Mouse (Mus musculus) liver, postnatal 0 days (tissue): ENCODE measurements around the gene Gm49337. TPM values are rescaled to one million over a fixed set of nuclear protein-coding genes. Genes with fewer than 3 reads are reported as not detected.

Experiments
- ATAC-seq: fragments of 200-750 bp; cut with Nextera tagmentation; 2 replicates; pipeline ENCODE4 v1.8.0; 2017; ENCODE audit warnings: mild to moderate bottlenecking, moderate library complexity
- DNase-seq: peaks from one replicate; pipeline ENCODE4 v3.0.0-alpha.2; 2016
- H3K27ac ChIP-seq: fragments of 300-500 bp; sonication (generic); 2 replicates; pipeline ENCODE4 v1.5.1; 2014; ENCODE audit warnings: antibody characterized with exemption, moderate library complexity, mild to moderate bottlenecking, low read depth
- H3K27me3 ChIP-seq: fragments of 300-500 bp; sonication (generic); 2 replicates; pipeline ENCODE4 v1.6.1; 2014; ENCODE audit warnings: low read length, control low read depth, mixed read lengths; ENCODE audit not compliant: insufficient read depth
- H3K36me3 ChIP-seq: fragments of 300-500 bp; sonication (generic); replicated peaks from 2 replicates; pipeline ENCODE4 v1.6.1; 2014; ENCODE audit warnings: mild to moderate bottlenecking, control low read depth, low read length, moderate library complexity, mixed read lengths; ENCODE audit not compliant: insufficient read depth
- H3K4me1 ChIP-seq: fragments of 300-500 bp; sonication (generic); 2 replicates; pipeline ENCODE4 v1.6.1; 2014; ENCODE audit warnings: antibody characterized with exemption, mild to moderate bottlenecking, control low read depth; ENCODE audit not compliant: insufficient read depth
- H3K4me2 ChIP-seq: fragments of 300-500 bp; sonication (generic); 2 replicates; pipeline ENCODE4 v1.6.1; 2014; ENCODE audit warnings: low read depth, mild to moderate bottlenecking, low read length, moderate library complexity, mixed read lengths
- H3K4me3 ChIP-seq: fragments of 300-500 bp; sonication (generic); 2 replicates; pipeline ENCODE4 v1.5.1; 2014; ENCODE audit warnings: low read depth, low read length
- H3K9ac ChIP-seq: fragments of 300-500 bp; sonication (generic); replicated peaks from 2 replicates; pipeline ENCODE4 v1.6.1; 2014; ENCODE audit warnings: mild to moderate bottlenecking, moderate library complexity
- H3K9me3 ChIP-seq: fragments of 300-500 bp; sonication (generic); 2 replicates; pipeline ENCODE4 v1.6.1; 2016; ENCODE audit warnings: mild to moderate bottlenecking, control low read depth, low read length, mixed read lengths
- CTCF ChIP-seq: sonication (generic); IDR thresholded peaks from 2 replicates; pipeline ENCODE4 v1.5.1; 2016; ENCODE audit warnings: antibody characterized with exemption, low read depth
- EP300 ChIP-seq: IDR thresholded peaks from 2 replicates; pipeline ENCODE4 v1.6.1; 2016; ENCODE audit warnings: antibody characterized with exemption, low read depth, mild to moderate bottlenecking
- WGBS: fragments of 180-500 bp; shearing (Covaris S2); extraction: QIAGEN DNeasy Blood & Tissue Kit; methylation state at CpG from one replicate; pipeline ENCODE4 v1.1.7; 2014; ENCODE audit not compliant: insufficient replicate concordance; 5-methylcytosine and 5-hydroxymethylcytosine counted together
- polyA plus RNA-seq: library from polyadenylated mRNA; unstranded; fragments of >200 nt; fragmentation: Nextera tagmentation; extraction: Ambion mirVana; gene quantifications from 2 replicates; pipeline ENCODE4 v1.2.1, GENCODE M21; 2015

Gene Gm49337
- polyA plus RNA-seq, 1 experiment from 2014 or later: not detected

DNA sequence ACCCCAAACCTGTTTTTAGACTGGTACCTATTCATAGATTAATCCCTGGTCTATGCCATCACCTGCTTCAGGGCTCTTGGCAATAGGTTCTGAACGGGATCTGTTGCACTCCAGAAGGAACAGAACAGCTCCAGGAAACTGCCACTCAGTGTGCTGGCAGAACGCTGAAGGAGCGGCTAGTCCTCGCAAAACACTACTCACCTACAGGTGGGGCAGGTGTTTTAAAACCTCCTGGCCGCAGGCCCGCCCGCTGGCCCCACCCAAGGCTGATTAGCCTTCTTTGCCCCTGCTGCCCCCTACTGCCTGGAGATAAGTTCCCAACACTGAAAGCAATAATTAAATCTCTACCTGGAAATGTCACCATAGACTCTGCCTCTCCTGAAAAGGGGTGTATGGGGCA lies 5.8 kb upstream of the Gm49337 start, which contains the start of gene Tspan1:
Gene Tspan1, minus strand, starts transcription at position 198 of the 400 bp plus-strand sequence.
- no peak for ATAC-seq

DNA sequence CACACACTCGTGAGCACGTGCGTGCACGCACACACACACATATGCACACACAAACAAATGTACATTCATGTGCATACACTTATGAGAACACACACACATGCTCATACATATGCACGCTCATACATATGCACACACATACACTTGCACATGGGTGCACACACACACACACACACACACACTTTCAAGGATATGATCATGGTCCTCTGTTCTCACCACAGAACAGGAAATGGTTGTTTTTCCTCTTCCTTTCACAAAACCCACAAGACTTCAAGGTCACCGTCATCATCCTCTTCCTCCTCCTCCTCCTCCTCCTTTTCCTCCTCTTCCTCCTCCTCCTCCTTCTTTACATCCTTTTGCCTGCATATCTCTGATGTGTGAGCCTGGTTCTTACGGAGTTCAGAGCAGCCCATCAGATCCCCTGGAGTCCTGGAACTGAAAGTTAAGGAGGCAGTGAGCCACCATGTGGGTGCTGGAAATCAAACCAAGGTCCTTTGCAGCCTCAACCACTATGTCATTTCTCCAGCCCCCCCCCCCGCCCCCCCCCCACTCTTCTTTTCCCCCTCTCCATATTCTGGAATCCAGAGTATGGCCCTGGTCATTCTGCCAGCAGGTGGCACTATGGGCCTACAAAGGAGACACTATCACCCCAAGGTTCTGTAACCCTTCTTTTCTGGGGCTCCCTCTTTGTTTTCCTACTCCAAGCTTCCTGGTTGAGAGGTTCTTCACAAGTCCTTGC lies 4.4 kb upstream of the Gm49337 start:
- Histone ChIP-seq H3K27me3 (no peaks in the 10 kb centered on the region), H3K9me3 (no peaks in the 10 kb centered on the region), H3K4me3 (no peak overlapping the region), H3K9ac (no peak overlapping the region), H3K4me2 (no peak overlapping the region), H3K4me1 (no peaks in the 10 kb centered on the region), H3K36me3 (no peaks in the 10 kb centered on the region), H3K27ac (no peak overlapping the region)
- no peak for TF ChIP-seq EP300
- peak; percentile 81 for TF ChIP-seq CTCF
- ATAC-seq (peak; percentile 53; the same call in 1 of the 2 replicates), DNase-seq (peak; percentile 74)
- 61% methylated on average over 8 of the region's 8 CpGs for WGBS

More for the DNA sequence above, 5.8 kb upstream of the Gm49337 start, which contains the start of gene Tspan1:
- no peaks in the 10 kb centered on the region for H3K27me3 ChIP-seq
- H3K4me2 ChIP-seq: no peak within 1 kb of the TSS
- no peak within 1 kb of the TSS for H3K9ac ChIP-seq
- TF ChIP-seq EP300 (no peak), CTCF (peak; percentile 38; the same call in 1 of the 2 replicates)
- no peak within 1 kb of the TSS for H3K4me3 ChIP-seq
- no peak within 1 kb of the TSS for H3K27ac ChIP-seq
- 27% methylated on average over 7 of the region's 7 CpGs for WGBS
- no peaks in the 10 kb centered on the region for H3K4me1 ChIP-seq
- H3K9me3 ChIP-seq: no peaks in the 10 kb centered on the region
- DNase-seq: no peak
- H3K36me3 ChIP-seq: no peaks in the 10 kb centered on the region

DNA sequence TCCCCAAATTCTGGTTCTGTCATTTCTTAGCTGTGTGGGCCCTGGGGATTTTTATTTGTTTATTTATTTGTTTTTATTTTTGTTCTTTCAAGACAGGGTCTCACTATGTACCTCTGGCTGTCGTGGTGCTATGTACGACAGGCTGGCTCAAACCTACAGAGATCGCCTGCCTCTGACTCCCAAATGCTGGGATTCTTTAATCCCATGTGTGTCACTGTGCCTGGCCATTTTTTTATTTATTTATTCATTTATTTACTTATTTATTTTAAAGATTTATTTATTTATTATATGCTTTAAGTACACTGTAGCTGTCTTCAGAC lies 3.9 kb upstream of the Gm49337 start:
- DNase-seq (no peak), ATAC-seq (0 out of 2 replicates have a peak, but pooled peaks have one; percentile 10)
- no peak overlapping the region for H3K4me3 ChIP-seq
- H3K4me2 ChIP-seq: no peak overlapping the region
- no peak overlapping the region for H3K27ac ChIP-seq
- H3K36me3 ChIP-seq: no peaks in the 10 kb centered on the region
- H3K9ac ChIP-seq: no peak overlapping the region
- no peak for TF ChIP-seq CTCF
- no peak for TF ChIP-seq EP300
- 52% methylated on average over 3 of the region's 3 CpGs for WGBS
- H3K9me3 ChIP-seq: no peaks in the 10 kb centered on the region
- no peaks in the 10 kb centered on the region for H3K27me3 ChIP-seq
- H3K4me1 ChIP-seq: no peaks in the 10 kb centered on the region

DNA sequence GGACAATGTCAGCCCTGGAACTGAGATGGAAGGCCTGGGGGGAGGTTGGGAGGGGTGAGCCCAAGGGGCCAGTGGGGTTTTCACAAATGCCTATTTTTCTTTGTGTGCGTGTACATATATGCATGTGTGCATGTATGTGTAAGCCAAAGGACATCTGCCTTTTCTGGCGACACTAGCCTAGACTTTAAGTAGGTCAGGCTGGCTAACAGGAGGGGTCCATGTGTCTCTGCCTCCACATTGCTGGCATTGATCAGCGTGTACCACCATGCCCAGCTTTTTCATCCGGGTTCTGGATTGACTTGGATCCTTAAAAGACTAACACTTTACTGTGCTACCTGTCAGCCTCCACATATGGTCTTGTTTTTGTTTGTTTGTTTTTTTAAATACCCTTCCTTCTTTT lies 568 bp downstream of the Gm49337 start:
- Histone ChIP-seq H3K36me3 (no peaks in the 10 kb centered on the region), H3K27ac (no peak overlapping the region), H3K4me1 (peaks cover 27% of the 10 kb centered on the region), H3K4me3 (no peak overlapping the region), H3K27me3 (0 out of 2 replicates have a peak, but pooled peaks cover 3% of the 10 kb centered on the region), H3K9me3 (no peaks in the 10 kb centered on the region), H3K4me2 (no peak overlapping the region), H3K9ac (no peak overlapping the region)
- ATAC-seq: no peak
- TF ChIP-seq EP300: no peak
- WGBS: 89% methylated on average over 4 of the region's 4 CpGs
- no peak for DNase-seq

DNA sequence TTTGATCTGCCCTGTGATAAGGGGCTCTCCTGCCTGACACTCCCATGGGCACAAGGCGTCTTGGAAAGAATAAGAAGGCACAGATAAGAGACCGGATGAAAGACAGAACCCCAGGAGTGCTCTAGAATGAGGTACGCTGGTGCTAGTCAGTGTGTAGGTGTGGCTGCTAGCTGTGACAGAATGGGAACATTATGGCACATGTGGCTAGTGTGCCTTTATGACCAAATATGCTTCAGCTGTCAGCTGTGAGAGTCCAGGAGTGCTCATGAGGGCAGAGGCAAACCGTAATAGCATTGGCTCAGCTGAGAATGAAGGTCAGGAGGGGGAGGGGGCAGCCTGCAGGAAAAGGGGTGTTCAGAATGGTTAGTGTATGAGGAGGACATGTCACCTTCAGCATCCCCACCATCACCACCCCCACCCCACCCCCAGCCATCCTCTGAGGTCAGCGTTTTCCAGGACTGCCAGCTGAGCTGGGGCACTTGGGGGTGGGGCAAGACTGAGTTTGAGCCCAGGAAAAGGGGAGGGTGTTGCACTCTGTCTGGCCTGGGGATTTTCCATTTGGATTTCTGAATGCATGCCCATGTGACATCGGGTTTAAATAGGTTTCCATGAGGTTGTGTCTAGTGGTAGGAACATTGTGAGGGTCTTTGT lies 1.4 kb downstream of the Gm49337 start:
- 51% methylated on average over 6 of the region's 6 CpGs for WGBS
- TF ChIP-seq EP300: no peak
- Histone ChIP-seq H3K4me1 (peaks cover 27% of the 10 kb centered on the region), H3K27me3 (0 out of 2 replicates have a peak, but pooled peaks cover 3% of the 10 kb centered on the region), H3K9ac (no peak overlapping the region), H3K27ac (no peak overlapping the region), H3K4me3 (no peak overlapping the region), H3K9me3 (no peaks in the 10 kb centered on the region), H3K36me3 (no peaks in the 10 kb centered on the region), H3K4me2 (no peak overlapping the region)
- DNase-seq (no peak), ATAC-seq (no peak)

DNA sequence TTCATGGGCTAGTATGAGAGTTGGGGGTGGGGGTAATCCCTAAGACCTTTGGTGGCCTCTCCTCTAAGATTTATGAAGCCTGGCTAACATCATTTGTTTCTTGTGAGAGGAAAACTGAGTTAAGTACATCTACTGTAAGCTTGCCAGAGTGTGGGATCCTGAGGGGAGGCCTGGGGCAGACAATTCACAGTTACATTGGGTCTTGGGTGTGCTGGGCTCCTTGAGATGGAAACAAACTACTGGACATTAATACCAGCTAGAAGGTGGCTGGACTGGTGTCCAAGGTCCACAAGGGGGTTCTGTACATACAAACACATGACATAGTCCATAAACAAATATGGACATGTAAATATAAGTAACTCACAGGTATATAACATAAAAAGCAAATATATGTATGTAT lies 2.0 kb downstream of the Gm49337 start:
- no peak for ATAC-seq
- no peak overlapping the region for H3K9ac ChIP-seq

More for the DNA sequence above, 2.0 kb downstream of the Gm49337 start:
- H3K27ac ChIP-seq: no peak overlapping the region
- no peak overlapping the region for H3K4me3 ChIP-seq
- H3K27me3 ChIP-seq: 0 out of 2 replicates have a peak, but pooled peaks cover 3% of the 10 kb centered on the region
- H3K36me3 ChIP-seq: no peaks in the 10 kb centered on the region
- H3K4me2 ChIP-seq: no peak overlapping the region
- DNase-seq: no peak
- no peaks in the 10 kb centered on the region for H3K9me3 ChIP-seq
- H3K4me1 ChIP-seq: peaks cover 27% of the 10 kb centered on the region
- TF ChIP-seq EP300 (no peak), CTCF (no peak)
